Mouse (Mus musculus) midbrain, embryonic 16.5 days (tissue): ENCODE results near the gene Gm17521. TPM values are rescaled to one million over a fixed set of nuclear protein-coding genes. Genes with fewer than 3 reads are reported as not detected.
"Not testable (repeated sequence)": the region's sequence is repeated elsewhere in the genome, so short reads cannot be mapped to it uniquely, and the experiment has no call there.

Experiments
- ATAC-seq: fragments of 200-750 bp; cut with Nextera tagmentation; 2 replicates; pipeline ENCODE4 v1.8.0; 2017; ENCODE audit warnings: moderate TSS enrichment
- H3K27ac ChIP-seq: fragments of 300-500 bp; sonication (generic); 2 replicates; pipeline ENCODE4 v1.5.1; 2014; ENCODE audit warnings: mild to moderate bottlenecking, low read length, mixed read lengths
- H3K27me3 ChIP-seq: fragments of 300-500 bp; sonication (generic); 2 replicates; pipeline ENCODE4 v1.6.1; 2014; ENCODE audit warnings: low read depth, low read length, mixed read lengths; ENCODE audit not compliant: control insufficient read depth, insufficient read depth
- H3K36me3 ChIP-seq: fragments of 300-500 bp; sonication (generic); 2 replicates; pipeline ENCODE4 v1.6.1; 2014; ENCODE audit warnings: mild to moderate bottlenecking, low read length, moderate library complexity, mixed read lengths; ENCODE audit not compliant: control insufficient read depth, insufficient read depth
- H3K4me1 ChIP-seq: fragments of 300-500 bp; sonication (generic); 2 replicates; pipeline ENCODE4 v1.6.1; 2014; ENCODE audit warnings: mild to moderate bottlenecking, low read length, mixed read lengths; ENCODE audit not compliant: control insufficient read depth, insufficient read depth
- H3K4me2 ChIP-seq: fragments of 300-500 bp; sonication (generic); 2 replicates; pipeline ENCODE4 v1.6.1; 2014; ENCODE audit warnings: mild to moderate bottlenecking, low read length, mixed read lengths
- H3K4me3 ChIP-seq: fragments of 300-500 bp; sonication (generic); 2 replicates; pipeline ENCODE4 v1.5.1; 2014; ENCODE audit warnings: low read depth, mild to moderate bottlenecking, low read length, moderate library complexity, mixed read lengths
- H3K9ac ChIP-seq: fragments of 300-500 bp; sonication (generic); 2 replicates; pipeline ENCODE4 v1.6.1; 2014; ENCODE audit warnings: low read depth, low read length, mixed read lengths
- H3K9me3 ChIP-seq: fragments of 300-500 bp; sonication (generic); replicated peaks from 2 replicates; pipeline ENCODE4 v1.6.1; 2014; ENCODE audit warnings: mild to moderate bottlenecking, low read length, mixed read lengths; ENCODE audit not compliant: control insufficient read depth, poor library complexity, severe bottlenecking
- WGBS: fragments of 180-500 bp; shearing (Covaris S2); extraction: QIAGEN DNeasy Blood & Tissue Kit; methylation state at CpG from one replicate; pipeline ENCODE4 v1.1.7; 2014; 5-methylcytosine and 5-hydroxymethylcytosine counted together
- polyA plus RNA-seq: library from polyadenylated mRNA; unstranded; fragments of >200 nt; fragmentation: Nextera tagmentation; extraction: Ambion mirVana; gene quantifications from 2 replicates; pipeline ENCODE4 v1.2.1, GENCODE M21; 2015

Gene Gm17521
- not detected in 2 replicates for polyA plus RNA-seq

DNA sequence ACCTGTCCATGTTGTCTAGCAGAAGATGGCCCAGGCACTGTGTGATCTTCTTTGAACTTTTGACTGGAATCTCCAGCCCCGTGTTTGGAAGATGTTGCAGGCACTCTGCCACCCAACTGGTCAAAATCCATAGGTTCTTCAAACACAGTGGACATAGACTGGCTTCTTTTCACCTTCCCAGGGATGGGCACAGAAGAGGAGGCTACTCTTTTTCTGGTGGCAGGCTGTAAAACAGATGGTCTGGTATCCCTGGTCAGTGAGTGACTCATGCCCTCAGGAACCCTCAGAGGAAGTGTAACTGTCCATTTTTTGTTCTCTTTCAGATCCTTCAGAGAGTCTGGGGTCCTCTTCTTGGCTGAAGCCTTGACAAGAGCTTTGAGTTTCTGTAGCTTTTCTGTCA is at the start of gene Gm17521:
TSS of gene Gm17521 (minus strand) at position 101 of the 400 bp plus-strand sequence.
- not testable (repeated sequence) for H3K9ac ChIP-seq, ATAC-seq, H3K4me2 ChIP-seq, H3K27me3 ChIP-seq, H3K9me3 ChIP-seq, H3K36me3 ChIP-seq, H3K4me1 ChIP-seq, H3K27ac ChIP-seq, H3K4me3 ChIP-seq
- 80% methylated on average over 1 of the region's 1 CpGs for WGBS

DNA sequence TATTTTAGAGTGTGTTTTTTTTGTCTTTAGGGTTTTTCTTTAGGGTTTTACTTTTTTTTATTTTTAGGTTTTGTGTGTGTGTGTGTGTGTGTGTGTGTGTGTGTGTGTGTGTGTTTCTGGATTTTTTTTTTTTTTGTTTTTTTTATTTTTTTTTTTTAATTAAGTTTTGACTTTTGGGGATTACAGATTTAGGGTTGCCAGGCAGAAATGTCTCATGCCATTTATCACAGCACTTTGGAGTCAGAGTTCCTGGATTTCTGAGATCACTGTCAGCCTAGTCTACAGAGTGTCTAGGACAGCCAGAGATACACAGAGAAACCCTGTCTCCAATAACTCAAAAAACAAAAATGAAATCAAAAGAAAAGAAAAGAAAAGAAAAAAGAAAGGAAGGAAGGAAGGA is 14.5 kb upstream of the Gm17521 start:
- no peak overlapping the region for H3K4me3 ChIP-seq
- no peak overlapping the region for H3K4me2 ChIP-seq

DNA sequence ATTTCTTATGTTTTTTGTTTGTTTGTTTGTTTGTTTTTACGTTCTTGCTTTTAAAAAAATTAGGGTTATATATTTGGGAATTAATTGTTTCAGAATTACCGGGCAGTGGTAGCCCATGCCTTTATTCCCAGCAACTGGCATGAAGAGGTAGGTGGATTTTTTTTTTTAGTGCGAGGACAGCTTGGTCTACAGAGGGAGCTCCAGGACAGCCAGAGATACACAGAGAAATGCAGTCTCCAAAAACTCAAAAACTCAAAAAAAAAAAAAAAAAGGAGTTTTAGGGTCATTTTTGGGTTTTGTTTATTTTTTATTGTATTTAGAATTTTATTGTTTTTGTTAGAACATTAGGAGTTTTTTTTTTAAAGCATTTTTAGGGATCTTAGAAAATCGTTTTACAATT is 14.0 kb upstream of the Gm17521 start:
- no peaks in the 10 kb centered on the region for H3K4me1 ChIP-seq
- ATAC-seq: no peak

More for the DNA sequence above, 14.5 kb upstream of the Gm17521 start:
- Histone ChIP-seq H3K27ac (no peak overlapping the region), H3K27me3 (no peaks in the 10 kb centered on the region), H3K4me1 (no peaks in the 10 kb centered on the region), H3K9ac (no peak overlapping the region), H3K36me3 (no peaks in the 10 kb centered on the region), H3K9me3 (no peaks in the 10 kb centered on the region)
- ATAC-seq: no peak

More for the DNA sequence above, 14.0 kb upstream of the Gm17521 start:
- no peak overlapping the region for H3K4me2 ChIP-seq
- H3K27me3 ChIP-seq: no peaks in the 10 kb centered on the region
- no peak overlapping the region for H3K9ac ChIP-seq
- H3K9me3 ChIP-seq: no peaks in the 10 kb centered on the region
- H3K27ac ChIP-seq: no peak overlapping the region
- WGBS: 70% methylated on average over 4 of the region's 4 CpGs
- no peaks in the 10 kb centered on the region for H3K36me3 ChIP-seq
- H3K4me3 ChIP-seq: no peak overlapping the region

Other genes starting within 250 kb of the Gm17521 start
- gene Cldn34c1, start 73.8 kb upstream of the Gm17521 start, polyA plus RNA-seq: 29.5 and 34.2 TPM in 2 replicates
- not detected in 2 replicates for gene Srsx, start 192.8 kb upstream of the Gm17521 start, polyA plus RNA-seq
- not detected in 2 replicates for gene Gm17577, start 217.2 kb upstream of the Gm17521 start, polyA plus RNA-seq